Mouse (Mus musculus) cerebellum, postnatal 14 days (tissue): ENCODE measurements around the gene Smtn.
A peak's percentile ranks its signal among the peaks of the same experiment; 100 is the strongest.

Experiments
- DNase-seq, 2 experiments: peaks; one replicate each; pipeline ENCODE4 v3.0.0; 2021; ENCODE audit warnings: mixed read lengths in 2 of 2

The Smtn gene

DNA sequence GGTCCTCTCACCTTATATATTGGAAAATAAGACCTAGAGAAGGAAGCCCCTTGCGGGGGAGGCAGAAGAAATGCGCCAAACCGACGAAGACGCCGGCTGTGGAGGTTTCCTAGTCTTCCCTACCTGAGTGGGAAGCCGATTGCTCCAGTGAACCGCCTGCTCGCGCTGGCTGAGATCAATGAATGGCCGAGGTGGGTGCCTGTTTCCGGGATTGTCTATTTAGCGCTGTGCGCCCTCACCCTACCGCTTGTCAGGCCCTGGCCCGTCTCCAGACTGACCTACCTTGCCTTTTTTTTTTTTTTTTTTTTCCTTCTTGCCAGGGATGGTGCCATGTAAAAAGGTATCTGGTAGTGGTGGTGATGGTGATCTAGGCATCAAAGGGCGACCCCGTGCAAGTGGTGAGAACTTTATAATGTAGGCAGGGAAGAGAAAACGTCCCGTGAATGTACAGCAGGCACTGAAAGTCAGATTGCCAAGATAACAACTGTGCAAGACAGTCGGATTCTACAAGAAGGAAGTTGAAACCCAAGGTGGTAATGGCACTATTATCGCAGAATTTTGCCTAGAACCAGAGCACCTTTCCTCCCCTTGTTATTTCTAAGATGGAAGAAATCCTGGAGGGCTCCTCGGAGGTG, at the start of gene Smtn:
TSS of gene Smtn (minus strand) at position 162 of the 635 bp plus-strand sequence.
- DNase-seq = peak in 1 of 2 experiments; percentile 13

DNA sequence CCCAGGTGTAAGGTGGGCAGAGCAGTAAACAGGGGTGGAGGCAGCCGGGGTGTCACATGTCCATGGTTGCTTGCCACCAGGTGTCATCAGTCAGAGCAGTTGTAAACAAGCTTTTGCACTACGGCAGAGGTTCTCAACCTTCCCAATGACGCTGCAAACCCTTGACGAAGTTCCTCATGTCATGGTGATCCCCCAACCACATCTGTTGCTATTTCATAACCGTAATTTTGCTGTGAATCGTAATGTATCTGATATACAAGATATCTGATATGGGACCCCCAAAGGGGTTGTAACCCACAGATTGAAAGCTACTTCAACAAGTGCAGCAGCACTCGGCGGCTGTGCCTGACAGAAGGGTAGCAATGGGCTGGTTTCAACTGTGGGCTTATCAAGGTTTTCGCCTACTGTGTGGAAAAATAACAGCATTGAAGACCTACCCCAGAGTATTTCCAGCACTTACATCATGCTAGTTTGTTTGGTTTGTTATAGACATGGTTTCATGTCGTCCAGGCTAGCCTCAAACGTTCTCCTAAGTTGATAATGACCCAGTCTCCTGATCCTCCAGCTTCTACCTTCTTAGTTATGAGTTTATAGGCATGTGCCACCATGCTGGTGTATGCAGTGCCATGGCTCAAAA, 47.7 kb upstream of the Smtn start:
- no peak for DNase-seq

DNA sequence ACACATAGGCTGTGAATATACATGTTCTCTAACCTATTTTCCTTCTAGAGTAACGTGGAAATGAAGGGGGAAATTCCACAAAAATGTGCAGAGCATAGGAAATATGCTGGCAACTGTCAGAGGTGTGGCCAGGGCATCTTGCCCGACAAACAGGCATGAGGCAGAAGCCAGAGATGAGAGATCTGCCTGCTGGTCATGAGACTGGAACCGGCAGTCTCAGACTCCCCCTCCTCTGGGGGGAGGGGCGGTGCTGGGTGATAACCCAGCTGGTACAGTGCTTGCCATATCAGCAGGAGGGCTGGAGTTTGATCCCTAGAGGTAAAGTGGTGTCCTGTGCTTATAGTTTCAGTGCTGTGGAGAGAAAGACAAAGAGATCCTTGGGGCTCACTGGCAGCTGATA, 46.9 kb upstream of the Smtn start:
- DNase-seq = peak; percentile 41 to 60

DNA sequence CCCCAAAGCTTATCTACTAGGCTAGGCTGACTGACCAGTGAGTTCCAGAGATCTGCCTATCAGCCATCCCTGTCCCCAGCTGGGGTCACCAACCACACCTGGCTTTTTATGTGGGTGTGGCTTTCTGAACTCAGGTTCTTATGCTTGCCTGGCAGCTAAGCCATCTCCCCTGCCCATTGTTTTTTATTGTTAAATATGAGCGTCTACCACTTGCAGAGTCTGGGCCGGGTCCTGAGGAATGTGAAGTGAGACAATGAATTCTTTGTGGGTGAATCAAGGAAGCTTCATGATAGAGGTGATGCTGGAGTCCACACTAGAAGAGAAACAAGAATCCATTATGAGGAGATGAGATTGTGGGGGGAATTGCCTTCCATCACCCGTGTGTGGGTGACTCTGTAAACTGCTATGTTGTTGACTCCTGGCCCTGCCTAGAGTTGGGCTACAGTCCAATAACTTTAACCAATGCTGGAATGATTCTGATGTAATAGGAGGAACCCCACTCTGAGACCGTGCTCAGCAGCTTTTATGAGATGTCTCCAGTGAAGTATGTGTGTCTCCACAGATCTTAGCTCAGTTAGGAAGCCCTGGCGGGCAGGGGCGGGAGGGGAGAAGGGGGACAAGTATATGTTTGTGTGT, 45.7 kb upstream of the Smtn start:
- DNase-seq = no peak

DNA sequence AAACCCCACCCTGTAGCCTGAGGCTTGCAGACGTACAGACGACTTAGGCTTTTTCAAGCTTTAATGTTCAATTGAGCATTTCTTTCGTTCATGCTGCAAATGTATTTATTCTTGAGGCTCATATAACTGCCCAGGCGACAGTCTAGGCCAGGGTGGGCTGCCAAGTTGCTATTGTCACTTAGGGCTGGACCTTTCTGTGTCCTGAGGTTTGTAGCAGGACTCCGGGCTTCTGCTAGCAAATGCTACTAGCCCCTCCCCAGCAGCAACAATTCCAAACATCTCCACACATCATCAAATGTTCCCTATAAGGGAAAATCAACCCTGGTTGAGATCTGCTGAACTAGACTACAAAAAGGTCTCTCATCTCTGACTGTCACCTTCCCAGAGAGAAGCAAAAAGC, 42.7 kb upstream of the Smtn start:
- no peak for DNase-seq

DNA sequence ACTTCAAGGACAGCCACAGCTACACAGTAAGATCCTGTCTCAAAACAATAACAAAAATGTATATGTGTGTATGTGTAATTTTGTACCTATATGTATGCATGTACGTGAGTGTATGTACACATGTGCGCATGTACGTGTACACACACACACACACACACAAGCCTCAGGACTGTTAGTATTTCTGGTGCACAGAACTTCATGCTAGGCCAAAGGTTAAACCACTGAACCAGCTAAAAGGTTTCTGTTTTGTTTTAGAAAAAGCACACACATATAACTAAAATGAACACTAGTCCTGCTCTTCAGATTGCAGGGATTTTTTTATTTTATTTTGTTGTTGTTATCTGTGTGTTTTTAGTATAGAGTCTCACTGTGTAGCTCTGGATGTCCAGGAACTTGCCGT, 41.5 kb upstream of the Smtn start:
- DNase-seq = no peak

DNA sequence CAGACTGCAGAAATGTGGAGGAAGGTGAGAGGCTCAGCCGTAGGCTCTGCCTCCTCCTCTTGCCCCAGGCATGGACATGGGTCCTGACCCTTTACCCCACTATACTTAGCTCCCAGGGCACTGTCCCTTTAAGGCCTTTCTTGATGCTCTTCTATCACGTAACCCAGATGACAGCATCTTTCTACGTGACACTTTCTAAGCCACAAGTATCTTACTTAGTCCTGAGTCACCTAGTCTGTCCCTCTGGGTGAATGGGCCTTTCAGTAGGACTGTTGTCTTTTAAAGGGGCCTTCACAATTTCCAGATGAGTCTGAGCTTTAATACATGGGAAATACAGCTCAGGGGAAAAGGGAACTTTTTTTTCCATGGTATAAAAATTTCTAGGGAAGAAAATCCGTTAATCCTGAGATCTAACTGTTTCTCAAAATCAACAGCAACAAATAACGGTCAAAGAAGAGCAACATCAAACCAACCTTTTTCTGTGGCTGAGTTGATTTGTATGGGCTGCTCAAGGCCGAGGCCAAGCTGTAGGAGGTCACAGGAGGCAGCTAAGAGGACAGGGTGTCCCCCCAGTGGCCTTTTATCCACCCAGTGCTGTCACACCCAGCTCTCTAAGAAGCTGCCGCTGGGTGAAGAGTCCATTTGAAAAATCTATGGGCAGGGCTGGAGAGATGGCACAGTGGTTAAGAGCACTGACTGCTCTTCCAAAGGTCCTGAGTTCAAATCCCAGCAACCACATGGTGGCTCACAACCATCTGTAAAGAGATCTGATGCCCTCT, 40.1 kb upstream of the Smtn start:
- no peak for DNase-seq

DNA sequence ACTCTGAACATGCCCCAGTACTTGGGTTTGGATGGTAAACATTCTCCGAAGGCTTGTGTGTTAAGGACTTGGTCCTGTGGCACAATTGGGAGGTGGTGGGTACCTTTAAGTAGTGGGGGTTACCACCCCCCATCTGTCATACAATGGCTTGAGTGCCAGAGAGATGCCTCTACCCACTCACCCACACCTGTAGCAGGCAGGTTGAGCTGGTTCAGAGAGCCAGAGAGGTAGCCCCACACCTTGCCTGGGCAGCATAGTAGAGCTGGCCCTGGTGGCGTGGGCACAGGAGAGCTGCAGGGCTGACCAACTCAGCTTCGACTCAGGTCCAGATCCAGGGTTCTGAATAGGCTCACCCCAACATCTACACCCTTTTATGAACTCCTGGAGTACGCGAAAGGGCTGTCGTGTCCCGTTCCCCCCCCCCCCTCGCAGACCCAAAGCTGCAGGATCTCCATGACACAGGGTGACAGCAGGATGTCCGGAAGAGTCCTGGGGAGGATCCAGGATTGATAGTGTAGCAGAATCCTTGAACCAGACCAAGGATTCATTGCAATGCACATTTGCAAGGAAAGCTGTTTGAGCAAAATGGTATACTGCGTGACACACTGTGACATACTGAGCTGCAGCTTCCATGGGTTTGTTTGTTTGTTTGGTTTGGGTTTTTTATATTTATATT, 37.8 kb upstream of the Smtn start:
- no peak for DNase-seq

DNA sequence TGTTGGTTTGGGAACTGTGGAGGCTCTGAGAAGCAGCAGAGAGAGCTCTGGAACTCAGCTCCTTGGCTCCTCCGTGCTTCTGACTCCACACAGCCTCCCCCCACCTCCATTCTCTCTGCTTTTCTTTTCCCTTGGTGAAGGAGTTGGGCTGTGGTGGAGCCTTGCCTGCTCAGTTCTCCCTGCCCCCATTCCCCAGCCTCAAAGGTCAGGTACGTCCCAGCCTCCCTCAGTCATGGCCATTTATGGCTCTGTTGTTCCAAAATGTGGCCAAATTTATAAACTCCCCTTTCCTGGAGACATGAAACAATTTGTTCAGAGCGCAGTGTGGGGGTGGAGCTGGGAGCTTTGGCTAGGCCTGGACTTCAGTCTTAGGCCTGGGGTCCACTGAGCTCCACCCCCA, 34.8 kb upstream of the Smtn start:
- no peak for DNase-seq

DNA sequence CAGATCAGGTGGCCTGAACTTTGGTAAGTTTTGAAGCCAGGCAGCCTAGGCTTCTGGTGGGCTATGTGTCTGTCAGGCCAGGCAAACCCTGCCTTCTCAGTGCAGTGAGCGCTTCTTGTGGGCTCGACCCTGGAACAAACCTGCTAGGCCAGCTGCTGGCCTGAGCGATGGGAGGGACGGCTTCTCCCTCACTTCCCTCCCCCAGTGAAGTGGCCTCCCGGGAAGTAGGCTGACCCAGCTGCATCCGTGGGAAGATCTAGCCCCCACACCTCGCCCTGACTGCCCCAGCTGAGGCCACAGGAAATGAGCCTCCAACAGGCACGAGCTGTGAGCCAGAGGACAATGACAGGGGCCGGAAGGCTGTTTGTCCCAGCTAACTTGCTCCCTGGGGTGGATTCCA, 32.7 kb upstream of the Smtn start:
- no peak for DNase-seq

DNA sequence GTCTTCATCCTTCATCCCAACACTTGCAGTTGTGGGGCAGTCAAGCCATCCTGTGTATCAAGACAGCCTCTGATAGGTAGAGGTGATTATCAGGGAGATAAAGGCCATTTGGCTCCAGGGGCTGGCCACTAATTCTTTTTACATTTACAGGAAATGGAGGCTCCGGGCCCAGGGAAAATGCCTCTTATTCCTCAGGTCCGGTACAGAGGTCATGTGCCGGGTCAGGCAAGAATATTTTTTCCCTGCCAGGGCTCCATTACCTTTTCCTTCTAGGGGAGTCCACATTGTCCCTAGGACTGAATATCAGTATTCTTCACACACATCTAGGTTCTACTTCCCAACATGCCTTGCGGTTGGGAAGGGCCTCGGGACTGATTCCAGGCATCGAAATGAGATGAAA, 31.8 kb upstream of the Smtn start:
- no peak for DNase-seq

DNA sequence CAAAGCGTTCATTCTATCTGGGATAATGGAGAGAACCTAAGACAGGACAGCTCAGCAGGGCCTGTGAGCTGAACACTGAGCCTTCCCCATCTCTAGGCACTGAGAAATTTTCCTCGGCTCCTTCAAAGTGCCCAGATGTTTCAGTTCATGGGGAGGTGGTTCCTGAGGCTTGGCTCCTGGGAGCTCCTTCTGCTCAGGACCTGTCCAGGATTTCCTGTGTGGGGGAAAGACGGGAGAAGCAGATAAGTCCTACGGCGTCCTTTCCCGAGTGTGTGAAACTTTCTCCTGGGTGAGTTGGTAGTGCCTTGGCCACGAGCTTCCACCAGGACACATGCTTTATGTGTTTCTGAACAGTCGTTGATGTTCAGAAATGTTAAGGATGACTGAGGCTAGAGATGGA, 29.9 kb upstream of the Smtn start:
- no peak for DNase-seq

DNA sequence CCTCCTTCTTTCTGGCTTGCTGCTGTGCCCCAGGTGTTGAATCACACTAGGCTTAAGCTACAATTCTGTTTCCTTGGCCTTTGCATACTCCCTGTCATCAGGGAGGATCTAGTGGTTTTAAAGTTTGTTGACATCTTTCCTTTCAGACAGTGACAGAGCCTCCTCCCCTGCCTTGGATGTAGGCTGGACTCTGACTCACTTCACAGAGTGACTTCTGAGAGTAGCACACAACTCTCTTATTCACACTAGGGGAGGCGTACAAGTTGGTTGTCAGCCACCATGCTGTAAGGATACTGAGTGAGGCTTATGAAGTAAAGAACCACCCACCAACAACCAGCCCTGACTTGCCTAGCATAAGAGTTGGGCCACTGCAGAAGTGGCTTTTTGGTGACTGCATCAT, 27.5 kb upstream of the Smtn start:
- no peak for DNase-seq

DNA sequence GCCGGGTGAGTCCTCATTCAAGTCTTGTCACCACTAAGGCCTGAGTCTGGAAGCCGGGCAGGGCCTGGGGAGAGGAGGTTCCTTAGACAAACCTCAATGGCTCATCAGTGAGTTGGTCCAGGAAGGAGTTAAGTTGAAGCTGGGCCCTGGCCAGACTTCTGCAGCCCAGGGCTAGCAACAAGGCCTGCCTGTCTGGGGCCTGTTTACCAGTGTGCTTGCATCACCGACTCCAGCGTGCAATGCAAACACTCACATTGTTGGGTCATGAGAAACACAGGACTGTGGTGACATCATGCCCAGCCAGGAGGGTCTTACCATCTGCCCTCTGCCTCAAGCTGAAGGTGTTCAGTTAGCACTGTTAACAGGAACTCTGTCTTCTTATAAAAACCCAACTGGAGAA, 25.6 kb upstream of the Smtn start:
- no peak for DNase-seq

DNA sequence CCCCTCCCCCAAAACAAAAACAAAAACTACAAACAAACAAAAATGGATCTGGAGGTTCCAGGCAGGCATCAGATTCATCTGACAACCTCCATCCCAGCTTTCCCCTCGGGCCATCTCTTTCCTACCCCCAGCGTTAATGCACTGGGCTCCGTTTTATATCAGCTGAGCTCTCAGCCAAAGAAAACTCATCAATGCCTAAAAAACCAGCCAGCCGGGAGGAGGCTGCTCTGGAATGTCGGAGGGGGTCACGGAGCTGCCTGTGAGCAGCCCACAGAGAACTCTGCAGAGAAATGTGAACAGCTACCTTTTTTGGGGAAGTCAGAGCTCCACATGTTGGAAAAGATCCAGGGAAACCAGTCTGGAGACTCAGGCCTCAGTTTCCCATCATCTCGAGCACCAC, 24.0 kb upstream of the Smtn start:
- no peak for DNase-seq

DNA sequence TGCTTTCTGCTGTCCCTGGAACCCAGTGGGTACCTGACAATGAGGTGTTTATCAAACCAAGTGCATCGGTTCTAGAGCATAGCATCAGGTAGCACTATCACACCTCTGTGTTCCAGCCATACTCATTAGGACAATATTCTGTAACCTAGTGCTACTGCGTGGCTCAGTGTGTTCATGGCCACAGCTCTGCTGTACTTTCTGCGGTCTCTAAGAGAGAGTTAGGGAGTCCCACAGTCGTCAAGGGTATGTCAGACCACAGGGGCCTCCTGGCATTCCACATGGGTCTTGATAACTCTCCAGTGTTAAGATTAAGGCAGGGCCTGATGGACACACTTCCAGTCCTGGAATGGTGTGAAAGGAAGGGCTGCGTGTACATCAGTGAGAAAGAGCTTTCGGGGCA, 23.4 kb upstream of the Smtn start:
- DNase-seq = no peak

DNA sequence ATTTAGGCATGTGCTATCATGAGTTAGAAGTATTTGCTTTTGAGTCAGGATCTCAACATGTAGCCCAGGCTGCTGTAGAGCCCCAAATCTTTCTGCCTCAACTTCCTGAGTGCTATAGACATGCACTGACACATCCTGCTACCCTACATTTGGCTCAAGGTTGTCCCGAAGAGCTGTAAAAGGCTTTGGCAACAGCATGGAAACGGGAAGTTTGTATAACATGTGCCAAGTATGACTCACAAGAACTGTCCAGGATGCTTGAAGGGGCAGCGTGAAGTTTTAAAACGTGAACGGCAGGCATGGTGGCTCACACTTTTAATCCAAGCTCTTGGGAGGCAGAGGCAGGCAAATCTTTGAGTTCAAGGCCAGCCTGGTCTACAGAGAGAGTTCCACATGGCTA, 19.8 kb upstream of the Smtn start:
- DNase-seq = no peak

DNA sequence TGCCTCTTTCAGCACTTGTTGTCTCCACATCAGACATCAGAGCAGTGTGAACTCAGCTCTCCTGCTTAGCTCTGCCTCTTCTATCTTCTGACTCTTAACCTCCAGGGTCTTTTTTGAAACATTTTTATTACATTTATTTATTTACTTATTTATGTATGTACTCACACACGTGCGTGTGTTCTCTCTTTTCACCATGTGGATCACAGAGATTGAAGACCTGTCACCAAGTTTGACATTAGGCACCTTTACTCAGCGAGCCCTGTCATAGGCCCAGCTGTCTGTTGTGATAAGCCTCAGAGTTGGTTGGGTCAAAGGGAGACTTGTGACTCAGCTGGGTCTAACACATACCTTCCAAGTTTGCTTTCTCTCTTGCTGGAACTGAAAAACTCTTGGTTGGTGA, 17.4 kb upstream of the Smtn start:
- no peak for DNase-seq

DNA sequence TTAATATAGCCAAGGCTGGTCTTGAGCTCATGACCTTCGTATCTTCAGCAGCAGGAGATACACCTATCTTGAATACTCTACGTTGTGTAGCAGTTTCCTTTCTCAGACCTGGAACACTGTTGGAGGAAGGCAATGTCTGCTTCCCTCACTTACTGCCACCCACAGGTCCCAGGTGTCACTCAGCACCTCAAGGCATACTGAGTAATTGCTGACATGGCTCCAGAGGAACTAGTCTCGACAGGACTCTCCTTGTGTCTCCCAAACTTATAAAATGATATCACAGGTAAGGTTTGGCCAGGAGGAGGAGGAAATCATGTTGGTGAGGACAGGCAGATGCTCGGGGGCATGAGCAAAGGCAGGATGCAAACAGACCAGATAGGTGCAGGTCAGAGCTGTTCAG, 14.6 kb upstream of the Smtn start:
- DNase-seq = no peak

DNA sequence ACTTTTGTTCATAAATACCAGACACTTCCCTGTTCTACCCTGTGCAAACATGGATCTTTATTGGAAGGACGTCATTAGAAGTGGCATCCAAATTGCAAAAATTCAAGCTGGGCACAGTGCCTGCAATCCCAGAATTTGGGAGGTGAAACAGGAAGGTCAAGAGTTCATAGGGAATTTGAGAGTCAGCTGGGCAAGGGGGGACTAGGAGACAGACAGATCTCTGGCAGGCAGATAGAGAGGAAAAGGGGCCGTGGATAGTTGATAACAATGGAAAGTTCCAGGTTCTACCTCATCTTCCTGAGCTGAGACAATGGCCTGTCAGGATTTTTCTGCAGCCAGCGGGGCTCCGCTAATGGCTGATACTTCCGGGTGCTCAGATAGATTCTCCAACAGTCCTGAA, 9.4 kb upstream of the Smtn start:
- no peak for DNase-seq

DNA sequence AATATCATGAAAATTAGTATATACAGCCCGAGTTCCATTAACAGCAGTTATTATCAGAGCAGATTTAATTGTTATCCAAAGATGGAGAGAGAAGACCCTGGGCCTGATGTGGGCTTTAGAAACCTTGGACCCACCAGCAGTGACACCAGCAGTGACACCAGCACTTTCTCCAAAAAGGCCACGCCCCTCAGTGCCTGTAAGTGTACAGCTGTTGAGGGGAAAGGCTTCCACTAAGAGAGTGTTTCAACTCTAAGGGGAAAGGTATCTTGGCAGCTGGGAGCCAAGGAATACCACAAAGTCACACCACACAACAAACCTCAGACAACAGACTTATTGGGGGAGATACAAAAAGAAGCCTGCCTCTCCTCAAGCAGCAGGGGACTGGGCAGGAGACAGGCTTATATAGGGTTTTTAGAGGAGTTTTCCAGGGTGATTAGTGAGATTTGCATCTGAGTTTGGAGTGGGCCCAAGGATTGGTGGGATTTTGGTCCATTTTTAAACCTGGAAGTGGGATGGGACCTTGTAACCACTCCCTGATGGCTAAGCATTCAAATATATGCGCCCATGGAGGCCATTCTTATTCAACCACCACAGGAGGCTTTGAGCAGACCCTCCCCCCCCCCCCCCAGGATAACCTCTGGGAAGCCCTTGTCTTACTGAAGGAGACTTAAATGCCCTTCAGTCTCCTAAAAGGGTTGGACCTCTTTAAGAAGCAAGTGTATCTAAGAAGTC, 8.3 kb upstream of the Smtn start:
- DNase-seq = no peak

DNA sequence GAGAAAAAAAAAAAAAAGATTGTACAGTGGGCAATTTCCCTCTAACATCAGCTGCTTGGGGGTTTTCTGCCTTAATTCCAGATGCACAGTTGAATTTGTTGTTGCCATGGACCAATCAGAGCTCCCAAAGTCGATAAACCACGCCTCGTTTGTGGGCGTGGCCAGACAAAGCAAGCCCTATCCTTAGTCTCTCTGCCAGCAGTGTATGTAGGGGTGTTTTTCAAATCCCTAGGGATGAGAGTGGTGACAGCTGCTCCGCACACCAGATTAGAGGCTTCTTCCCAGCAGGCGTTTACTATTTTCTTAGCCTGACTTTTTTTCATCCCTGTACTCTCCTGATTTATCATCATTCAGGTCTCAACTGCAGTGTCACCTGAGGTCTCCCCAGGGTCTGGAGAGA, 7.6 kb upstream of the Smtn start:
- no peak for DNase-seq

DNA sequence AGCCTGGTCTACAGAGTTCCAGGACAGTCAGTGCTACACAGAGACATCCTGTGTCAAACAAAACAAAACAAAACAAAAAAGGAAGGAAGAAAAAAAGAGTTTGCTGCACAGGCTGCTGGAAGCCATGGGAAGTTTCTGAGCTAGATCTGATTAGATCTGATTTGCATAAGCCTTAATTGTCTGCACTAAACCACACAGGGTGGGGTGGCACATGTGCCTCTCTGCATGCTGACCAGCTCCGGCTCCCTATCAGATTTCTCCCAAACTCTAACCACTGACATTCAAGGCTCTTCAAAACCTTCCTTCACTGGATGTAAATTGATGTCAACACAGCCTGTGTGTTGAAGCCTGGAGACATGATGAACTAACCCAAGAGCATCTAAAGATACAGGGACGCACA, 6.6 kb upstream of the Smtn start:
- no peak for DNase-seq
